Mouse (Mus musculus) gastrocnemius, postnatal 14 days (tissue): Measurements from ENCODE around the gene Stip1. TPM values are rescaled to one million over a fixed set of nuclear protein-coding genes. Genes with fewer than 3 reads are reported as not detected.
"Not testable (repeated sequence)": the region's sequence is repeated elsewhere in the genome, so short reads cannot be mapped to it uniquely, and the experiment has no call there.

Source experiments
- DNase-seq: peaks from one replicate; pipeline ENCODE4 v3.0.0; 2021; ENCODE audit warnings: mixed read lengths
- intact Hi-C: fragments of 180-260 bp; cut with DNase I; formaldehyde crosslinking; loops from one replicate; pipeline ENCODE4 v1.15.1; 2025; ENCODE audit warnings: low total_unique reads
- total RNA-seq, 2 experiments: library from RNA; stranded (reverse); gene quantifications; 2 replicates each; pipeline ENCODE4 v1.2.3; 2021

Gene Stip1
- total RNA-seq, 2 experiments from 2014 or later: 80.3 to 92.4 TPM

DNA sequence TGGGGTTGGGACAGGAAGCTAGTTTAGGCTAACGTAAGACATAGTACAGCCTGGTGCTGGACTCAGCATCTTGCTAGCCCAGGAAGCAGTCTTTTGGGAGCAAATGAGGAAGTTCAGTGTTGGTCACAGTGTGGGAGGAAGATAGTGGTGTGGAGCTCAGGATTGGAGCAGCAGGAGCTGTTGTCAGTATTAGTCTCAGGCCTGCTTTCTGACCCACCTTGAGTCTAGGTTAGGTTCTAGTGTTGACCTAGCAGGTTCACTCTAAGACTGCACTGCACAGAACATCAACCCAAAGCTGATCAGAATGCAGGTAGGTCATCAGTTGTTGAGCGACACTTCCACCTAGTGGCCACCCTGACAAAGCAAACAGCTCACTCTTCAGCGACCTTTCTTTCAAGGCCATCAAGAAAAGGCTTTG is 19.5 kb downstream of the Stip1 start:
- intact Hi-C loops: no loop called here
- DNase-seq: no peak

DNA sequence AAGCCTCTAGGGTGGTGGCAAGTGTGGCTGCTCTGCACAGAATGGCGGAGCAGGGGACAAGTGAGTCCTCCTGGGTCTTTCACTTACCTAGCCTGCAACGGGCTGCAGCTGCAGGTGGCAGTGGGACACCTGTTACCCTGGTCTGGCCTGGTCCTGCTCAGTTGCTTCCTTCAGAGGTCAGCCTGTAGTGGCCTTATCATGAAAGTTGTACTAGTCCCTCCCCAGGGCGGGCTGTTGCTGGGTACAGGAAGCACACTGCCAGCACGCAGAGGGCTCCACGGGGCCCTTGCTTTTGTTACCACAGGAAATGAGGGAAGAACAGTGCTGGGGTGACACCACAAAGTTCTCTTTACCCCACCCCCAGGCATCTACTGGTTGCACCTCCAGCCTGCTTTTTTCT is 20.6 kb downstream of the Stip1 start, which contains the start of gene Fermt3:
TSS of gene Fermt3 (minus strand) at position 279 of the 400 bp plus-strand sequence.
- no peak for DNase-seq
- intact Hi-C loops: no loop called here

DNA sequence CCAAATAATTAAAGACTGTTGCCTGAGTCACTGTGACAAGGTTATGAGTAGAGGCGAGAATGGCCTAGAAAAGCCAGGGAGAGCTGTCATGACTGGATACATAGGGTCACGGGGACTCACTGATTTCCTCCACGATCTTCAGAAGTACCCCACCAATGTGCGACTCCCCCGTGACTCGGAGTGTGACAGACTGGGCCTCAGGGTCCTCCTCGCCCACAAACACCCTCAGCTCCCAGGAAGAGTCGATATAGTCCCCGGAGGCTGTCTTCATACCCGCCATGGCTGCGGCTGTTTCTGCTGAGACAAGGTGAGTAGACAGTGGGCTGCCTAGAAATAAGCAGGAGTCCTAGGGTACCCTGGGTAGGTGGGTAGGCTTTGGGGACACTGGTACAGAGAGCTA is 21.2 kb downstream of the Stip1 start:
- intact Hi-C loops: no loop called here
- DNase-seq: no peak

DNA sequence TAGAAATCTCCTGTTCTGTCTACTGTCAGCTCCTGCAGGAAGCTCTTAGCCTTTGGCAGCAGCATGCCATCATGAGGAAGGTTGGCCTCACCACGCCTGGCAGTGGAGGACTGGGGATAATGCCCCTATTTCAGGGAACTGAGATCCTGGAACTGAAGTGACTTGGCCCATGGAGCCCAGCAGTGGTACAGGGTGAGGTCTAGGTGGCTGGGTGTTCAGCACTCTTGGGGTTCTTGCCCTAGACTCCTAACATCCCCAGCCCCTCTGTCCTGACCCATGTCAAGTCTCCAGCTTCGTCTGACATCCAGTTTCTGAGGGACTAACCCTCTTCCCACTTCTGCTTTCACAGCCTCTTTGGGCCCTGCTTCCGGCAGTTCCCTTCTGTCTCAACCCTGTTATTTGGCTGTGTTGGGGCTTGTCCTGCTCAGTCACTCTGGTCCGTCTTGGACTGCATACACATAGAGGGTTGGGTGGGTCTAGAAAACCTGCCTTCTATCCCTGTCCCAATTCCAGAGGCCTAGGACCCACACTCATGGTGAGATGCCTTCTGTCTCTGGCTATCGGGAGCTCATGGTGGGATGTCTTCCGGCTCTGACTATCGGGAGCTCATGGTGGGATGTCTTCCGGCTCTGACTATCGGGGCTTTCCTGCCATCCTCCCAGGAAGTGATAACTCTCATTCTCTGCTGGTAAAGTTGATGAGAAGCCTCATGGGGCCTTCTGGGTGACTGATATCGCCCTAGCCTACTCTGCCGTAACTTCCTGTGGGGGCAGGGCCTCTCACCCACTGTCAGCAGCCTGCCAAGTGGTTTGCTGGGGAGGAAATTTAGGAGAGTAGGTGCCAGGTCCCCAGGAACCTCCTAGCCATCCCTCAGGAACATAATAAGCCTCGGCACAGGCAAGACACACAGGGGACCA is 22.0 kb downstream of the Stip1 start:
- intact Hi-C loops: no loop called here
- no peak for DNase-seq

DNA sequence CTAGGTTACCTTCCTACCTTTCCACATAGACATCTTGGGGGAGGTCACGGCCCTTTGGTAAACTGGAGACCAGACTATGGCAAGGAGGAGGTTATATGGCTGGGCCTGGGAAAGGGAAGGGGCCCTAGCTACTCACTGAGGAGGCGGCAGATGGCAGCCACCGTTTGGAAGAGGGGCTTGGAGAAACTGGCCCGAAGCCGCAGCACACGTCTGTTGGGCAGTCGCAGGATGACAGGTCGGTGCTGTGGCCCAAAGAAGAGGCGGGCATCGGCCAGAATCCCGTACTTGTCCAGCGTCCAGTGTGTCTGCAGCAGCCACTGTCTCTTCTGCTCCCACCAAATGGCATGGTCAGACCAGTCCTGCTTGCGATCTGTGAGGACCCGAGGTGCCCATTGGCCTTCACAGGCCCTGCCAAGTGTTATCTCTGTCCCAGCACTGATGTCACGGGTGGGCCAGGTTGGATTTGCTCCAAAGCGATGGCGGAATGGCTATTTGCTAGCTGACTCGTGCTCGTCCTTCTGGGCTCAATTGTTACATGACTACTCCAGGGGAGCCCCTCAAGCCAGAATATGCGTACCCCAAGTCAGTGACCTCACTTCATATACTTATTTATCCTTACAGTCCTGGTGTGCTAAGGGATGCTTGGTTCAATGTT is 25.2 kb downstream of the Stip1 start:
- no peak for DNase-seq
- intact Hi-C loops: no loop called here

DNA sequence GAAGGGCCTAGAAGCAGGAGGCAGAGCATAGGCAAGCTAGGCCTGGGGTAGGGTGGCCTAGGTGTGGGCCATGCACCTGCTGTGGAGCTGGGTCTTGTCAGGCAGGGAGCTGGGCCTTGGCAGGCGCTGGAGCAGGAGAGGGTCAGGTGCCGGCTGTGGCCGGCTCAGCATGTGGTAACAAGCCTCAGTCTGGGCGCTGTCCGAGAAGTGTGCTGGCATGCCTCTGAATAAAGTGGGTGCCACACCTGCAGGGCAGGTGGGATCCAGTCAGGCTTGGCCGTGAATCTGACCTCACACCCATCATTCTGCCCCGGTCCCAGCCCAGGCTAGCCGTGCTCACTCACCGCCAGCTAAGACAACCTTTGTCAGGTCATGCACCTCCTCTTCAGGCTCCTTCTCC is 25.8 kb downstream of the Stip1 start:
- intact Hi-C loops: no loop called here
- no peak for DNase-seq

DNA sequence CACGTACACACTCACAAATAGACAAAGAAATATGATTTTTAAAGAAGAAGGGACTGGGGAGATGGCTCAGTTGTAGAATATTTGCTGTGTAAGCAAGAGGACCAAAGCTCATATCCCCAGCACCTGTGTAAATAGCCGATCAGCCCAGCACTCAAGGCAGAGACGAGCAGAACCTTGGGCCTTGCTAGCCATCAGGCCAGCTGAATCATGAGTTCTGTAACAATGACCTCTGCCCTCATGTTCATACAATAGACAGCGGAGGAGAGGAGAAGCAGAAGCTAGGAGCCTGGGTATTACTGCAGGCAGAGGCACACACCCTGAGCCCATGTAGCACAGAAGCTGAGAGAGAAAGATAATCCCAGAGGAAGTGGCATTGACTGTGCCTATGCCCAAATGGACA is 27.3 kb downstream of the Stip1 start:
- intact Hi-C loops: no loop called here

DNA sequence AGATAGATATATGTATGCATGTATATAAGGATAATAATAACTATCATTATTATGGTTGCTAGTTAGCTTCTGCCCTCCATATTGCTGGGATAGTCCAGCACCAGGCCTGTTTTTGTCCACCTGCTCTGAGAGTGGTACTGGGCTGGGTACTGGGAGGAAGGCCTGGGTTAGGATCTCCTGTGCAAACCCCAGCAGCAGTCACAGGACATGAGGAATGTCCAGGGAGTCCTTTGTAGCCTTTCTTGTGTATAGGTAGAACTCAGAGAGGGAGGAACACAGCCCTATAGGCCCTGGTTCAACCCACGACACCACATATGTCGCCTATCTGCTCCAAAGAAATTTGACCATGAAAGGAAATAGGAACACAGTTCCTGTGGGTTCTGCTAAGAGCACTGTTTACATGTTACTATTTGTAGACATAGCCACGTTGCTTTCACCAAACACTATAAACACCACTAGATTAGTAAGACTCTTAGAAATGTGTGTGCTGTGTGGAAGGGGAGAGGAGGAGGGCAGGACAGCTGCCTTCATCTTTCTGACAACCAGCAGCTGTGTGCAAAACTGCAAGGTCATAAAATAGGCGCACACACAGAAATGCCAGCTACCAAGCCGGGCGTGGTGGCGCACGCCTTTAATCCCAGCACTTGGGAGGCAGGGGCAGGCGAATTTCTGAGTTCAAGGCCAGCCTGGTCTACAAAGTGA is 32.7 kb downstream of the Stip1 start:
- intact Hi-C loops: no loop called here
- DNase-seq: no peak

More for the DNA sequence above, 27.3 kb downstream of the Stip1 start:
- no peak for DNase-seq

DNA sequence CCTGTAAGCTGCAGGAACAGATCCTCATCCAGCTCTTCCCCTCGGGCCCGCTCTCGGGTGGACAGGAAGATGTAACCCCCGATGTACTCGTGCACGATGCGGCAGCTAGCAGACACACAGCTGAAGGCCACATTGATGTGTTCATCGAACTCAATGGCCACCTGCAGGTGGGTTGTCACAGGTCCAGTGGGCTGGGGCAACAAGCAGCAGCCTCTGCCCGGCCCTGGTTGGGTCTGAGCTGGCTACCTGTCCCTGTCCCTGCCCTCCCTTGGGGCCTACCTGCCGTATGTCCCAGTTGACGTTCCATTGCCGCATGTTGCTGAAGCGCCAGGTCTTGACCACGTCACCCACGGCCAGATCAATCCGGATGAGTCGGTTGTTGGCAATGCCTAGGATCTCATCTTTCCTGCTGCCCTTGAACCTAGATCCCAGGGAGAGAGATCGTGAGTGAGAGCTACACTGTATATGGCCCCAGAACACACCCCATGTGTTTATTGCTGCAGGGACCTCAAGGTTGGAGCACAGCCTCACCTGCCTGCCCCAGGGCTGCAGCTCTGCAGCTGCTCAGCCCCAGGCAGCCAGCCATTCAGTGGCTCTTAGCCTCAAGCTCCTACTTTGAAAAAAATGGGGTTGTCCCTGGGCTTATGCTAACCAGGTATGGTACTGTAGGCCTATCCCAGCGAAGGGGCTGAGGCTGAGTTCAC is 40.3 kb downstream of the Stip1 start:
- intact Hi-C loops: no loop called here
- no peak for DNase-seq

DNA sequence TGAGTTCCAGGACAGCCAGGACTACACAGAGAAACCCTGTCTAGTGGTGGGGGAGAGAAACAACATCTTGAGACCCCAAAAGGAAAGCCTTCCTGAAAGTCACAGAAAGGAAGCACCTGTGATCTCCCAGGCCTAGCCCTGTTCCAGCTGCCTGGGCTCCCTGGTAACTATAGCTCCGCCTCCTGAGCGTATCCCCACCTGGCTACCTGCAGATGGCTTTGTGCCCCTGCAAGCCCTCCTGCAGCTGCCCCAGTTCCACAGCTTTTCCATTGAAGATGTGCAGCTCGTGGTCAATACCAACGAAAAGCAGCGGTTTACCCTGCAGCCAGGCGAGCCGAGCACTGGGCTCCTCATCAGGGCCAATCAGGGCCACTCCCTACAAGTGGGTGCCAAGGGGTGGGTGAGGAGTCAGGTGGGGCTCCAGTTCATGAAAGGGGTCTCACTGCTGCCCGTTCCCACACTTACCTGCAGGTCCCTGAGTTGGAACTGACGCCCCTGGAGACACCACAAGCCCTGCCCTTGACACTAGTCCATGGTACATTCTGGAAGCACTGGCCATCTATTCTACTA is 42.0 kb downstream of the Stip1 start:
- intact Hi-C loops: no loop called here
- DNase-seq: no peak

DNA sequence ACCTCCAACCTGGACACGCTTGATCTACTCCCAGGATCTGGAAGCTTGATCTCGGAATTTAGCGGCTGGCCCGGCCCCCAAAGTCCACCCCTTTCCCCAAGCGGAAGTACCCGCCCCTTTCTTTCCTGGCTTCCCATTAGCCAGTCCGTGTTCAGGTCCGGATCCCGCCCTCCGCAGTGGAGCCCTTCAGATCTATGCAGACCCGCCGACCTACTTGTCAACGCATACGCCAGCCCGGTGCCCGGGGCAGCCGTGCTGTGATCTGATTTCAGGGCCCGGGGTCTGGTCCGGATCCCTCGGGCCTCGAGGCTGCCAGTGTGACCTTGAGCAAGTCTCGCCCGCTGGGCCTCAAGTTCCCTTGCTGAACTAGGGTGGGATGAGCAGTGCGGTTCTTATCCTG is 43.8 kb downstream of the Stip1 start, which contains the start of the genes Nudt22 and Trpt1:
TSS of gene Nudt22 (minus strand) at position 112 of the 400 bp plus-strand sequence.
TSS of gene Trpt1 (plus strand) at position 126 of the 400 bp plus-strand sequence.
- peak; percentile 90 for DNase-seq
- intact Hi-C loops: no loop called here

DNA sequence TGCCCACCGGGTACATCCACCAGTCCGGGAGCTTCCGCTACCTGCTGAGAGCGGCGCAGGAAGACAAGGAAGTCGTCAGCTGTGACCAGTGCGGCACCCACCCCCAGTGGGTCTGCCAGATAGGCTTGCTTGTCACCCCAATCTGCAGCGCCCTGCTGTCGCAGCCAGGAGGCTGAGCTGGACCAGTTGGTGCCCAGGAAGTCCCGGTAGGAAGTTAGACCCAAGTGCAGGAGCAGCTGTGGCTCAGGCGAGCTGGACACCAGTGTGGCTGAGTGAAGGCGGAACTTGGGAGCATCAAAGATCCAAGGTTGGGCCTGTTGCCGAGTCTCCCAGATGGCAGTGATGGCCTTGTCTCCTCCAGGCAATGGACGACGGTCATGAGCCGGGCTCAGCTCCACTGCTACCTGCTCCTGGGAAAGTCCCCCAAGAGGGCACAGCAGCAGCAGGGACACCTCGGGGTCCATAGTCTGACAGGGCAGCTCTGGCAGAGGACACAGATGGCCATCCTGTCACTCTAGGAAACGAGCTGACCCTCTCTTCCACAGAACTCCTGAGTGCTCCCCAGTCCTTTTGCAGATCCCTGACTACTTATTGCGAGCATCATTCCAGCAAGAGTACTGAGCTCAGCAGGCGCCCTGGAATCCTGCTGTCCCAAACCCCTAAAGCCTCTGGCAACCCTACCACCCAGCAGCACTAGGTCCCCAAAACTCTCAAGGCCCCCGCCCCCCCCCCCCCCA is 44.3 kb downstream of the Stip1 start:
- intact Hi-C loops: no loop called here
- DNase-seq: no peak

DNA sequence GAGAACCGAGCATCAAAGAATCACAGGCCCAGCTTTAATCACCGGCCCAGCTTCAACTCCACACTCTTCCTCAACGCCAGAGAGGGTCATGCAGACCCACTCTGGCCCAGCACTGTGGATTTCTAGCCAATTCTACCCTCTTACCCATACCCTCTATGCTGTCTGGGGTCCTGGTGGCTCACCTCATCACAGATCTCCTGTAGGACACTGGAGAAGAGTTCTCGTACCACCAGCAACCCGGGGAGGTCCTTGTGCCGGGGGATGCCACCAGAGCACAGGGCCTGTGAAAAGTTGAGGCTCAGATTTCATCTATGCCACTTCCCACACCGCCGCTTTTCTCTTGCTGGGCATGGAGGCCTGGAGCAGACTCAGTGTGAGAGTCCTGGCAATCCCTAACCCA is 45.3 kb downstream of the Stip1 start:
- intact Hi-C loops: no loop called here
- no peak for DNase-seq

DNA sequence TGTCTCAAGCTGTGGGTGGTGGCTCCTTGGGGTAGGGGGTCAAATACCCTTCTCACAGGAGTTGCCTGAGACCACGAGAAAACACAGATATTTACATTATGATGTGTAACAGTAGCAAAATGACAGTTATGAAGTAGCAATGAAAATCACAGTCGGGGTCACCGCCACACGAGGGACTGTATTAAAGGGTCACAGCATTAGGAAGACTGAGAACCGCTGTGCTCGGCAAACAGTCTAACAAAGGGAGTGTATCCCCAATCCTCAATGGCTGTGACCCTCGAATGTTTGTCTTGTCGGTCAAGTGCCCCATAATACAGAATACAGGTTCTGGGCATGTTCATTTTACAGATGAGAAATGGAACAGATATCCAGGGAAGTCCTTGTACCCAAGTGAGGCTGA is 45.8 kb downstream of the Stip1 start:
- no peak for DNase-seq
- intact Hi-C loops: no loop called here

DNA sequence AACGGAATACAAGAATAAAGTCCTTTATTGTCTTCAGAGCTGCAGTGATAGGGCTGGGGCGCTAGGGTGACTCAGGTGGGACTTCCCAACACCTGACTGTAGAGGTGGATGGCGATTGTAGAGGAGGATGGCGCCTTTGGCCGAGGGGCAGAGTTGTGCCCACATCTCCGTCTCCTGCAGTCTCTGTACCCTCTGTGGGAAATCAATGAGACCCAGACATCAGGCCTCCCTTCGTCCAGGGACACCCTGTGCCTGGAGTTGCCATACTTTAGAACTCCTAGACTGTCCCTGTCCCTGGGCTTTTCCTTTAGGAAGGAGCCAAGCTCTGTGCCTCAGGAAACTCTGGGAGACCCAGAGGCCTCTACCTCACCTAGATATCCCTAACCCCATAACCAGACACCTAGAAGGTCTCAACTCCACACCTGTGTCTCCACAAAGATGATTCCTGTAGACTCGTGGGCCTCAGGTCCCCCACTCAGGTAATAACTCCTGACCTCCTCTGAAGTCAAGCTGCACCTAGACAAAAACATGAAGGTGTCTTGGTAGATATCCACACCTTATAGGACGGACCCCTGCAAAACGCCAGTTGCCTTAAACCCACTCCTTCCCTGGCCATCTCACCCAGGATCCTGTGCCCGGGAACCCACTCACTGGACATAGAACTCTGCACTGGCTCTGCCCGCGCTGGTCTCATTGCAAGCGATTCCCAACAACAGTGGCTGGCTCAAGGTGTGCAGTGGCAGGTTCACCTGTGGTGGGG is 46.6 kb downstream of the Stip1 start:
- no peak for DNase-seq
- intact Hi-C loops: no loop called here

DNA sequence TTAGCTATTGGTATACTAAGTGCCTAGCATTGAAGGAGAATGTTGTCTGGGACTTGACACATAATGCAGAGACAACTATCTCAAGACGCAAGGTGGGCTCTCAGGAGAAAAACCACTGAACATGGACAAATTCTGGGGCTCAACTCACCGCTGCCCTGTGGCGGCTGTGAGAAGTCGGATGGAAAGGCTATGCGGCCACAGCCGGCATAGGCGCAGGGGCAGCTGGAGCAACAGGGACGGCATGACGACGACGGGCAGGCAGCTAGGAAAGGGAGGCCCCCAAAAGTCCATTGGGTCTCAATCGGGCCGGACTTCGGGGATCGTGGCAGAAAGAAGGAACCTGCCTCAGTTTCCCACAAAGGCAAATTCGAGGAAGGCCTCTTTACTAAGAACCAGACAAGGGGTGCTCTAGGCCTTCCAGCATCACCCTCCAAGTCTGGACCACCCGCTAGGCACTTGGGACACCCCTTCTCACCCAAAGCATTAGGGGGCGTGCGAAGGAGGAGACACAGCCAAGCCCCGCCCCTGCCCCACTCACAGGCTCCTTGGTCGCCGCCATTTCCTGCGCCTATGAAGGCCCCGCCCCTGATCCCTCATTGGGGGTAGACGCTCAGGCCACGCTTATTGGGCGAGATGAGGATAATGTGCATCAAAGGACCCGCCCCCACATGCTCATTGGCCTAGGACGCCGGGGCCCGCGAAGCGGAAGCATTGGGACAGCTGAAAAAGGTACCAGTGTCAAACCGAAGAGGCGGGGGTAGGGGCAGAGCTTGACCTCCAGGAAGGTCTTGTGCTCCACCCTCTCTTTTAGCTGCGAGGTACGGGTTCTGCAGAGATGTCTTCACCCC is 47.5 kb downstream of the Stip1 start, which contains the start of gene Dnajc4:
TSS of gene Dnajc4 (minus strand) at position 562 of the 848 bp plus-strand sequence.
- DNase-seq: peak; percentile 97
- intact Hi-C loops: no loop called here

DNA sequence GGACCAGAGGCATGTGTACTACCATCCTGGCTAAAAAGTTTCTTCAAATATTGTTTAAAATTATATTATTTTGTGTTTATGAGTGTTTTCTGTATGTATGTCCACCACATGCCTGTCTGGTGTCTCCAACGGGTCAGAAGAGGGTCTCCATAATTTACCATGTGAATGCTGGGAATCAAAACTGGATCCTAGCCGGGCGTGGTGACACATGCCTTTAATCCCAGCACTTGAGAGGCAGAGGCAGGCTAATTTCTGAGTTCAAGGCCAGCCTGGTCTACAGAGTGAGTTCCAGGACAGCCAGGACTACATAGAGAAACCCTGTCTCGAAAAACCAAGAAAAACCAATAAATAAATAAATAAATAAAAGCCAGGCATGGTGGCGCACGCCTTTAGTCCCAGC is 48.6 kb downstream of the Stip1 start:
- DNase-seq, intact Hi-C loops: not testable (repeated sequence)
